Mouse (Mus musculus) CD4-positive, CD25-positive, alpha-beta regulatory T cell, adult 2 months (primary cell): ENCODE measurements around the gene Agpat4.
"Not testable (repeated sequence)": the region's sequence is repeated elsewhere in the genome, so short reads cannot be mapped to it uniquely, and the experiment has no call there.

Source experiments
- DNase-seq: peaks from one replicate; pipeline ENCODE4 v3.0.0-alpha.2; 2012; ENCODE audit warnings: low read depth, low spot score

Gene Agpat4

DNA sequence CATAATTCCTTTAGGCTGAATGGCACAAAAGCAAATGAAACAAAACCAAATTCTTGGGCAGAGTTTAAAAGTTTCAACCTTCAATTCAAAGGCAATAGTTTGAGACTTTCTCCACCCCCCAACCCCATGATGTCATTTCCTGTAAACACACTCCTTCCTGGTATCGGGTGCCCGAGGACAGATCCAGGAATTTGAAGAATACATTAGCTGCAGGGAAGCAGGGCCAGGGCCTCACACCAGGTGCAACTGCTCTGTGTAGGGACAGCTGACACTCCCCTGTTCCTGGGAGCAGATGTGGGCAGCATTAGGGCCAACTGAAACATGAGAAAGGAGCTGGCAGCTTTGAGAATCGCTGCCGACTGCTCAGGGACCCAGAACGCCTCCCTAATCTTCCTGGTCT lies 76.6 kb downstream of the Agpat4 start:
- peak; percentile 52 for DNase-seq

DNA sequence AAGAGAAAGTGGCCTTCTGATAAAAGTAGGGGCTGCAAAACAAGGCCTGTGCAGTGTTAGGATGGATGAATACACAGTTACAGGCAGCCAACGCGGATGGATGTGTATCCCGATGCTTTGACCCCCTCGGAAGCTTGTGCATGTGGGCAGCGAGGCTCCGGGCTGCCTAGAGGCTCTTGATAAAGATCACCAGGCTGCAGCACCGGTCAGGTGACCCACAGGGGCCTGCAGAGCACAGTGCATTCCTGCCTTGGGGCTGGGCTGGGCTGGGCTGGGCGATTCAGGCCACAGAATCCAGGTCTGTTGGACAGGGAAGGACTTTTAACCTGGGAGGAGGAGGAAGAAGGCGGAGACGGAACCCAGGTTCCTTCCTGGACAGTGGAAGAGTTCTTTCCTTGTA lies 77.1 kb downstream of the Agpat4 start:
- DNase-seq = no peak

DNA sequence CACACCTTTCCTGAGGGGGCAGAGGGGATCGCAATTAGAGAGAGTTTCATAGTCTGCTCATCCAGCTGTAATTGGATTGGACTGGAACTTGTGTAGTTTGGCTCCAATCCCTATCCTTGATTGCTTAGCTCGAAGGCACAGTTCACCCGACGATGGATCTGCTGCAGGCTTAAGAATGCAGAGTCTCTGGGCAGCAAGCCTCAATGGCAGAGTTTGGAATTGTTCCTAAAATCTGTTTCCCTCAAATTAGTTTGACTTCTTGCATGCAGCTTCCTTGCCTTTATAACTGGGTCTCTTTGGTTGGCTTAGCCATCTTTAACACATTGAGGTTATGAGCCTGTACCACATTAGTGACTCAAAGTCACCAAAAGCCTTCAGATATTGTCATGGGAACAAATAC lies 81.4 kb downstream of the Agpat4 start:
- DNase-seq = no peak

DNA sequence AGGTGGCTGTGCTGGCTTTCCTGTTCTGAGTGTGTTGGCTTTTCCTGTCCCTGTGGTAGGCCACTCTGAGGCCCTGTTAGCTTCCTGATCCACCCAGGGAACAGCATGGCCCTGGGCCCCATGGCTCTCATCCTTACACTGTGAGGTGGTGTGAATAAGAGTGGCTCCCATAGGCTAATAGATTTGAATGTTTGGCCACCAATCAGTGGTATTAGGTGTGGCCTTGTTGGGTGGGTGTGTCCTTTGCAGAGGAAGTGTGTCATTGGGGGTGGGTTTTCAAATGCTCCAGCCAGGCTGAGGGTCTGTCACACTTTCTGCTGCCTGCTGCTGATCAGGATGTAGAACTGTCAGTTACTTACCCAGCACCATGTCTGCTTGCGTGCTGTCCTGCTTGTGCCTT lies 82.6 kb downstream of the Agpat4 start:
- no peak for DNase-seq

DNA sequence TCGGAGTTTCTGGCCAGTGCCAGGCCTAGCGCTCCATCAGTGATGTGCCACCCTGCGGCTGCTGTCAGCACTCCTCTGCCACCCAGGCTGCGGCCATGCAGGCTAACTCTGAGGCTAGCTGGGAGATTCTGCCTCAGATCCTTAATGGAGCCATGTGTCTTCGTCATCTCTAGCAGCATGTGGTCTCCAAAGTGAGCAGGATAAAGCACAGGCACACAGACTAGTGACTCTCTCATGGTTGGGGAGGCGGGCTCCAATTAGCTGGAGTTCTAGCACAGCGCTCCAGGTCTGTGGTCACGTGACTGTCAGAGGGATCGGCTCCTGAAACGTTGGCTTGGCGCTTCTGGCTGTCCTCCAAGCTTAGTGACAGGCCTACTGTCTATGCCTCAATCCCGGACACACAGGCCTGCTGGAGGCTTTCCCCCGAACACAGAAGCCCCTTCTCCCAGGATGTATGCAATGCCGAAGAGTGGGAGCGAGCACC lies 85.0 kb downstream of the Agpat4 start:
- DNase-seq = no peak

DNA sequence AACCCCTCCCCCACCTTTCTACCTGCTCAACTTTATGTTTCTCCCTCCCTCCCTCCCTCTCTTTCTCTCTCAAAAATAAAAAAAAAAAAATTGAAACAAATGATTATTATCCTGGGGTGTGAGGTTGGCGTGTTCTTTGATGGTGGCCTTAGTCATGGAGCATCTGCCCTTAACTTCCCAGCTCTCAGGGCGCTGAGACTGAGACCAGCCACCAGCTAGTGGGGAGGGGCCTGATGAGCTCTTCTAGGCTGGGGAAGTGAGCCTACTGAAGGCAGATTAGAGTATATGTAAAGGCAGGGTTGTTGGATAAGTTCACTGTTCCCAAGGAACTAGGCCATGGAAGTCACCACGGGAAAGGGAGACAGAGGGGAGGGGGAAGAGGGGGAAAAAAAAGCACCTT lies 85.7 kb downstream of the Agpat4 start:
- no peak for DNase-seq

DNA sequence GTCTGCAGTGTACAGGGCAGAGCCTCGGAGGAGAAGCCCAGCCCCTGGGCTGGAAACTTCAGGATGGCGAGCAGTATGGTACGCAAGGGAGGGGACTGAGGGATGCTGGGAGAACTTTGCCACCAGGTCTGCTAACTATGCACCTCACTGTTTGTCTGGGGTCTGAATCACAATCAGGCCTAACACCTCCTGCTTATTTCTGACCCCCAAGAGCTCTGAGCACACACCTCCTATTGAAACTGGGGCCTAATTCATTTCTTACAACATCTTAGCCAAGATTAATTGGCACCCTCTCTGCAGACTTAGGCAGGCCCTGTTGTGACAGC lies 86.1 kb downstream of the Agpat4 start:
- DNase-seq = no peak

DNA sequence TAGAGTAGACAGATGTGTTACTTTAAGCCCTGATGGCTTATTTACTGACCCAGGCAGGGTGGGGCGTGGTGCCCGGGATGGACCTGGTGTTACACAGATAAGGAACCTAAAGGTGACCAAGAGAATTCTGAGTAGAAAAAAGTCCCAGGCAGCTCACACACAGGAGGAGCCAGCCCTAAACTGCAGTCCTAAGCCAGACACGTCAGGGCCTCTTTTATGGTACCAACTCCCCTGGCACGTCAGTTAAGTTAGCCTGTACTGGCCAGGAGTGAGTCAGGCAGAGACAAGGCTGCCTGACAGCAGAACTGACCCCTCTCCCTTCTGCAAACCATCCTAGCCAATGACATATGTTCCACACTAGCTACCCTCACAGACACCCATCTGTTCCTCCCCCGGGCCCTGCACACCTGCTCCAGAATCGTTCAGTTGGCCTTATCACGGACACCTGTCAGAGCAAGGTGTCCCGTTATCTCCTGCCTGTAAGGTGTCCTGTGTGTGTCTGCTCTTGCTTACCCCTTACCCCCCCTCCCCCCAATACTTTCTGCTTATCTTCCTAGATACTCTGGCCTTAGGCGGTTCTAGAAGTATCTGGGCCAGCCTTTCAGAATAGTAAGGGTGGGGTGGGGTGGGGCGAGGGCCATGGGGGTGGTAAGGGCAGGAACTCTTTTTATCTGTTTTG lies 86.7 kb downstream of the Agpat4 start:
- DNase-seq = no peak

DNA sequence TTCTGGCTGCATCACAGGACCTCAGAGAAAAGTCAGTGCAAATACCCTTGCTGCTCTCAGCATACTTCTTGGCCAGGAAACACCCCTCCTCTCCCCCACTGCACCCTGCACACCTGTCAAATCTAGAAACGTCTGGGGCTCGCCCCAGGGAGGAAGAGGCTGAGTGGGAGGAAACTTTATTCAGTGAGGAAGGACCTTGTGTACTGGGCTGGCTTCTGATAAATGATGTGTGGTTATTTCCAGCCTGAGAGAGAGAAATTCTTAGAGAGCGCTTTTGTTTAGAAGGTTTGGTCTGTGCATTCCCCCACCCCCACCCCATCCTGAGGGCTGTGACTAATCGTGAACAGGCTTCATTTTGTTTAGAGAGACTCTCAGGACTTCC lies 87.2 kb downstream of the Agpat4 start:
- DNase-seq = peak; percentile 65

DNA sequence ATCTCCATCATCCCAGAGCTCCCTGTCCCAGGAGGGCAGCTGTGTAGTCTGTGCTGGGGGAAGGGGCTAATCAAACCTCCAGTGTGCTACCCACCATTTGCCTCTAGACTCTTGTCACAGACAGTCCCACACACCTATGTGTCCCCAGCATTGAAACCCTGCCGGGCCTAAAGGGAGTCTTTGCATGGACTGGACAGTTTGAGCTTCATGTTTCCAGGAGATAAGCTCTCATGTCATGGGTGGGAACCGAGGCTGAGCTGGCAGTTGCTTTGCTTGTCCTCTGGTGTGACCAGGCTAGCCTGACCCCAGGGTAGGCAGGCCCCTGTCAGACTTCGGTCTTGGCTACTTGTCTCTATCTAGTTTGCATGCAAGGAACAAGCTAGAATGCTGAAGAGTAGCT lies 87.7 kb downstream of the Agpat4 start:
- no peak for DNase-seq

DNA sequence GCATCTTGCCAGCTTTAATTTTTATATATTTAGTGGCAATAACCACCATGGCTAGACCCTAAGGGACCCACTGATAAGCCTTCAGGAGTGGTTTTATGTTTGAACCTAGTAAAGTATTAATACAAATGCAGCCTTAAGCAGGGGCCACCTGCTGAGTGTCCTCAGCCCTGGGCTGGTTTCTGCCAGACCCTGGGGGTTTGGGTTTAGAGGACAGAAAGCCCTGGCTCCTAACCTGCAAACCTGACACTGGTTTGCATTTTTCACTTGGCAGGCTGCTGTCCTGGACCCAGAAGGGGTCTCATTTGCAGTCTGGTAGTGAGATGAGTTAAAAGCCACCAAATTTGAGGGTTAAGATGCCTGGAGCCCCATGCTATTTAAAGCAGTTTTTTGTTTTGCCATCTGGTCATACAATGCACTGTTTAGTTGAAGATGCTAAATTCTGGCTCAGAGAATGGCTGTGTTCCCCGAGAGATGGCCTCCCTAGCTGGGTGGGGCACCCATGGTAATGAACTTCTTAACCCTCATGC lies 88.6 kb downstream of the Agpat4 start:
- DNase-seq = no peak

DNA sequence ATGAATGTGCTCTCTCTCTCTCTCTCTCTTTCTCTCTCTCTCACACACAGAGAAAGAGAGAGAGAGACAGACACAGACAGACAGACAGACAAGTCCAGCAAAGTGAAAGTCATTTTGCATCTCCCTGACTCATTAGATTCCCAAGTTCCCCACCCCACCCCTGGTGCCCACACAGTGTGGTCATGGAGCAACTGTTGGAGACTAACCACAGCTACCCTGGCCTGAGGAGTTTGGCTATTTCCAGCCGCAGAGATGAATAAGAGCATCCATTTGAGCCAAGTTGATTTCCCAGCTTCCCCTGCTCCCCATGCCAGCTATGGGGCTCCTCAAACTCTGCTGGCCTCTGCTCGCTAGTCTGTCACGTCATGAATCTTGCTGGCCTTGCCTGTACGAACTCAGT lies 91.0 kb downstream of the Agpat4 start:
- no peak for DNase-seq

DNA sequence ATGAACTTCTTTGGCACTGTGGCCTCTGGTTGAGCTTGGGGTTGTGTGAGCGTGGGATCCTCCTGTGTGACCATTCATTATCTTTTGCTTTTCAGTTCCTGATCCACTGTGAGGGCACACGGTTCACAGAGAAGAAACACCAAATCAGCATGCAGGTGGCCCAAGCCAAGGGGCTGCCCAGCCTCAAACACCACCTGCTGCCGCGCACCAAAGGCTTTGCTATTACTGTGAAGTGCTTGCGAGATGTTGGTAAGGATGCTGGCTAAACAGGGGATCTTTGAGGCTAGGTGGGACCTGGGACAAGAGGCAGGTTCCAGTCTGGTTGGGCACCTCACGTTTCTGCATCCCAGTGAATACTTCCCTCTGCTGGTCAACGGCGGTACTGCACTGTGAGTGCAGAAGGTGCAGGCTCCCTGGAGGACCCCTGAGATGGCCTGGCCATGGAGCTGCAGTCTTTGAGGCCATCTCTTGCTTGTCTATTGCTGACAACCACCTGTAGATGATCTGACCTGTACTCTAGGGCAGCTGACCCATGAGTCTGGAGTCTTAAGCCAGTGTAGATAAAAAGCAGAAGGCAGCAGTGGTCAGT lies 92.1 kb downstream of the Agpat4 start:
- DNase-seq = peak; percentile 87

DNA sequence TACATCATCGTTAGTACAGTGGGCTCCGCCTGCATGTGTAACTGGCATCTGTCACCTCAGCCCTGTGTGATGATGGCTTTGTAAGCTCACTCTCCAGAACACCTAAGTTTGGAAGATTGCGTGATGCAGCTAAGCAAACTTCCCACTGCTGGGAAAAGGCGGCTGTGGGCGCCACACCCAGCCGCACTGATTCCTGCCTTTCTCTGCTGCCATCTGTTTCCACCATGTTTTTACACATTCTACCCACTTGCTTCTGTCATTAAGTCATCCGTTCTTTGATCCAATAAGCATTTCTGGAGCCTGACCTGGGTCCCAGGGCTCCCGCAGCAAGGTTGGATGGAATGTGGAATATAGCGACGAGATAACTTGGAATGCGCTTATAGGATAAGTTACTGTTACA lies 93.4 kb downstream of the Agpat4 start:
- no peak for DNase-seq

DNA sequence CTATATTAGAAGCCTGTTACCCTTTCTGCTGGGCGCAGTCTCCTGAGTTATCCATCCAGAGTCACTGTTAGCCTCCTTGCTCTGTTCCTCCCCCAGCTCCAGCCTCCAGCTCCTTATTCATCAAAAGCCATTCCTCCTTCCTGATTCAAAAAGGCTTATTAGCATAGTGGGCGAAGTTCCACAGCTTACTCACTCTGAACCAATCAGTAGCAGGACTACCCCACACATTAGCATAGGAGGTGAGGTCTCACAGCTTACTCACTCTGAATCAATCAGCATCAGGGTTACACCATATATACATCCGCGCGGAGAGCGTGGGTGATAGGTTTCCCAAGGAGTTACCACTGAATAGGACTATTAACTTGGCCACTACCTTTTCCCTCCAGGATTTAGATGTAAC lies 93.8 kb downstream of the Agpat4 start:
- DNase-seq = no peak

DNA sequence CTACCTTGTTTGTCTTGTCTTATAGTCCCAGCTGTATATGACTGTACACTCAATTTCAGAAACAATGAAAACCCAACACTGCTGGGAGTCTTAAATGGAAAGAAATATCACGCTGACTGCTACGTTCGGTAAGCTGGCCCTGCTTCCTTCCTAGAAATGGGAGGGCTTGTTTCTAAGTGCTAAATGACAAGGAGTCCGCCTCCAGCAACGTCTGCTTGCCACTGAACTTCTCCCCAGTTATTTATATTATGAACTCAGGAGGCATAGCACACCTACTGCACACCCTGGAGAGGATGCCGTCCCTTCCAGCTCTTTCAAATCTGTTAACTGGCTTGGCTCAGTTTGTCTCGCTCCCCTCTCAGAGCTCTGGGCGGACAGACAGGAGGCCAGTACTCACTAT lies 94.9 kb downstream of the Agpat4 start:
- DNase-seq = no peak

DNA sequence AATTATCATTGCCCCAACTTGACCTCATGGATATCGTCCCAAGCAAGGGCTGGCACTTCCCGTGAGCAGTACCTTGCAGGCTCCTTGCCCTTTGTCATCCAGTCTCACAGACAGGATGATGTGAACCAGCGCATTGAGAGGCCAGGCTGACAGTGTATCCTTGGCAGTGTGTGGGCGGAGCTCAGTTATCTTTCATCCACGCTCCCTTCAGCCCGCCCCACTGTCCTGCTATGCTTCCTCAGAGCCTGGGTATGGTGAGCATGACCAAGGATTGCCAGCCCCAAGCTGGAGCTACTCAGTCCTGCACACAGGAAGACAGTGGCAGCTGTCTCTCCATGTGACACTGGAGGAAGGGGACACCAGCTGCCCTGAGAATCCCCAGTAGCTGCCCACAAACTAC lies 97.7 kb downstream of the Agpat4 start:
- no peak for DNase-seq

DNA sequence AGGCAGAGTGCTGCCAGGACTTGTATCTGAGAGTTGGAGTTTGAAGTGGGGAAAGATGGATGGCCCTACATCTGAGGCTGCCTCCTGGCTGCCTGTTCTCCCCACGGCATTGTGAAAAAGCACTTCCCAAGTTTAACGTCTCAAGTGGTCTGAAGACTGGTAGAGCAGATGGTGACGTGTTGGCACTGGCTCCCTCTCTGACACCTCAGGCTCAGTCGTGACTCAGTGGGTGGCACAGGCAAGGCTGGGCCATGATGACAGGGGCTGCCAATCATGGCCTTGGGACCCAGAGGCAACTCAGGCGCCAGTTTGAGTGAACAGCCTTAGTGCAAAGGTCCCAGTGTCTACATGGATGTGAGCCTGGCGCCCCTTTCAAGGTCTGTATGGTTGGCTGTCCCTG lies 103.4 kb downstream of the Agpat4 start:
- DNase-seq = no peak

DNA sequence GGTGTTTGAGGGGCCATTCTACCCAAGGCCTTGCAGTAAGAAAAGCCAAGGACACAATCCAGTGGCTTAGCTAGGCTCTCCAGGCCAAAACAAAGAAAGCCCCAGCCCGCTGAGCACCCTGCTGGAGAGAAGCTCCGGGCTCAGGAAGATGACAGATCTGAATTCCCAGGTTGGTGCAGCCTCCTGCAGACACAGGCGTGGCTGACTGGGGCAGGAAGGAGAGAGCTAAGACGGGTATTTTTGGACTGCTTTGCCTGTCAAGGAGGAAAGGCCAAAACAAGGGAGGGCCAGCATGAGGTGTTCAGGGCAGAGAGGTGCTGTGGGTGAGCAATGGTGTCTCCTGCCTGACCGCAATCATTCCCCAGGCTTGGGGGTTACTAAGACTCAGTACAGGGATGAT lies 105.2 kb downstream of the Agpat4 start:
- no peak for DNase-seq

DNA sequence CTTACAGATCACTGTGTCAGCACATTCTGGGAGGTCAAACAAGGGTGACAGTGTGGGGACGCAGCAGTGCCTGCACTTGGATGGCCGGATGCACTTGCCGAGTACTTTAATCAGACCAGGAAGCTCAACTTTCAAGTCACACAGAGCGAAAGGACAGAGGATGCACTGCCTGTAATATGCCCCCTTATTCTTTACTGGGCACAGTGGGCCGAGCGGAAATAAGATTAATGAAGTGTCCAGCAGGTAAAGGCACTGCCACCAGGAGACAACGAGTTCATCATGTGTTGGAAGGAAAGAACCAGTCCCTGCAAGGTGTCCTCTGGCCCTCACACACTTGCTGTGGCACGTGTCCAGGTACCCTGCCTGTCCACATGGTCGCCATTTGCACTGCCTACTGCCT lies 105.6 kb downstream of the Agpat4 start:
- no peak for DNase-seq

DNA sequence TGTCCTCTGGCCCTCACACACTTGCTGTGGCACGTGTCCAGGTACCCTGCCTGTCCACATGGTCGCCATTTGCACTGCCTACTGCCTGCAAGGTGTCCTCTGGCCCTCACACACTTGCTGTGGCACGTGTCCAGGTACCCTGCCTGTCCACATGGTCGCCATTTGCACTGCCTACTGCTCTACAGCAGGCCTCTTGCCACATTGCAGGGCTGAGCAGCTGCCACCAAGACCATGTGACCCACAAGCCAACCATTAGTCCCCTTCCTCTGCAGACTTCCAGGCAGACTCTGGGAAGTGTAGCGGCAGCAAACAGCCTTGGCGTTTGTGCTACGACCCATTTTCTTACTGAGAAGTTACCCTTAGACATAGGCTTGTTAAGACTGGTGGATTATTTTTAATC lies 106.0 kb downstream of the Agpat4 start:
- not testable (repeated sequence) for DNase-seq

DNA sequence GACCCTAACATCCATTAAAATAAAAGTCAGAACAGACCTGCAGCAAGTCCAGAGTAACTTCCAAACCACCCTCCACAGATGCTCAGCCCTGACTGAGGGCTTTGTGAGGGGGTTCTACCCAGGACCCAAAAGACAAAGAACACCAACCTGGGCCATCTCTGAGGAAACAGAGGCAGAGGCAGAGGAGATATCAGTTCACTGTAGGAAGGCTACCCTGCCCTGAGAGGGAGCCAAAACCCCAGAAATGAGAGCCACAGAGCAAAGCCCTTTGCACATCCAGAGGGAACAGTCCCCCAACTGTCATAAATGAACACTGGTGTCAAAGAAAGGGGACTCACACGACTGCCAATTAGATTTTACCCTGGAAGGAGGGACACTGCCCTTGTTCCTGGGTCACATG lies 106.7 kb downstream of the Agpat4 start:
- DNase-seq = no peak

DNA sequence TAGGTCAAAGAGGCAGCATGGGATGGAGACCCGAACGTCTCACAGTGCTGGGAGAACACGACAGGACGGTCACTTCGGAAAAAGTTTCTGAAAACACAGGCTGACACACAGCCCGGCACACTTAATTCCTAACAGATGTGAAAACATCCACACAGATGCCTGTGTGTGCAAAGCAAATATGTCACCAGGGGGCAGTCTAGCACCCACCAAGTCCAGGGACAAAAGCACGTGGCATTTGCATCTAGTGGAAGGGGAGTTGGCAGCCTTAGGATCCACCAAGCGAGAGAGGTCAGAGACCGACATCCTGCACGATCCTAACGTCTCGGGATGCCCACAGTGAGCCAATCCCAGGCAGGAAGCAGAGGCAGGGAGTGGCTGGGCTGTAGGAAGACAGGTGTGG lies 108.0 kb downstream of the Agpat4 start:
- peak; percentile 39 for DNase-seq

DNA sequence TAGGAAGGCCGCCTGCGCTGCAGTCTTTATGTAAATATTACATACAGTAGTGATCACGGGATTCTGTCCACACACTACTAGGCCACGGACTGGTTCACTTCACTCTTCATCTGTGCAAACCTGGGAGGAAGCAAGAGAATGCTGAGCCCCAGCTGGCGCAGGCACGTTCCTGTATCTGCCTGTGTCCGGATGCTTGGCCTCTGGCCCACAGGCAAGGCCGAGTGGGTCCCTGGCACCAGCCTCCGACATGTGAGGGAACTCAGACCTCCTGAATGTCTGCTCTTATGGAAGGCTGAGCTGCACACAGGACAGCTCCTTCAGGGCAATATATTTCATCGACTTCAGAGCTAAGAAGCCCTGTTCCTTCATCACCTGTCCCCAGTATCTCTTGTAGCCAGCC lies 109.5 kb downstream of the Agpat4 start:
- no peak for DNase-seq
